Mouse (Mus musculus): ENCODE measurements at regions not wholly inside any gene's neighbourhood (a gene's known extent, or its start where the extent isn't known, plus 50 kb on each side); places are given as distances from the start of the nearest gene placed in this dataset.

- no peak for TF ChIP-seq CTCF (IDR thresholded peaks at IDR 0.05)
- no peak for TF ChIP-seq POLR2A (IDR thresholded peaks at IDR 0.05; ENCODE audit: insufficient read depth, low read depth, low read length)
- TF ChIP-seq EP300 (IDR thresholded peaks at IDR 0.05; ENCODE audit: insufficient read depth, low read depth, low read length) = no peak
Measured at GRCm38 (mm10) chr7:90035396-90035795, 54.6 kb upstream of the Eed start.
